Mouse (Mus musculus) brain, embryonic 14.5 days (tissue): ENCODE measurements at regions not wholly inside any gene's neighbourhood (a gene's known extent, or its start where the extent isn't known, plus 50 kb on each side); places are given as distances from the start of the nearest gene placed in this dataset.

ENCODE experiments used
- CTCF ChIP-seq: fragments of 200-500 bp; IDR thresholded peaks from 2 replicates; pipeline ENCODE4 v1.5.1; 2012; ENCODE audit warnings: inconsistent platforms, mild to moderate bottlenecking, moderate library complexity, borderline replicate concordance; ENCODE audit not compliant: insufficient read depth, insufficient read length; ENCODE audit errors: extremely low read depth
- POLR2A ChIP-seq: fragments of 200-500 bp; IDR thresholded peaks from 2 replicates; pipeline ENCODE4 v1.6.1; 2012; ENCODE audit warnings: mild to moderate bottlenecking, inconsistent platforms, borderline replicate concordance; ENCODE audit not compliant: poor library complexity, insufficient read depth, insufficient read length, severe bottlenecking; ENCODE audit errors: extremely low read depth

DNA sequence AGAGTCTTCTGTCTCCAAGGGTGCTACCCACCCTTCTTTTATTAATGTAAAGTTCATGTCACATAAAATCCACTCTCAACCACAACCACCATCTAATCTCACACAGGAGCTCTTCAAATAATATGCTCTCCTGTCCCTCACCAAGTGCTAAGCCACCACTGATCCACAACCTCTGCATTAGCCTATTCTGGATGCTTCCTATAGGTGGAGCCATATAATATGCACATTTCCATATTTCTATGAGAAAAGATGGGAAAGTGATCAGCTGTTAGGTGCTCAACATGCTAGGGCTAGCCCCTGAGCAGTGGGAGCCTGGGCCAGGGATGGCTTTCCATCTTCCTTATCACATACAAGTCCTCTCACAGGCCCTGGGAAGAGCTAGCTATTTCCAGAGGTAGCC, 156.9 kb upstream of the Slc24a3 start:
- TF ChIP-seq CTCF (no peak), POLR2A (no peak)
